Mouse (Mus musculus) effector memory CD4-positive, alpha-beta T cell, adult 5 months (primary cell): ENCODE data around the gene D7Ertd443e. TPM values are rescaled to one million over a fixed set of nuclear protein-coding genes. Genes with fewer than 3 reads are reported as not detected.

Source experiments
- polyA plus RNA-seq: library from polyadenylated mRNA; unstranded; fragments of 100-300 nt; shearing (Covaris generic); gene quantifications from one replicate; pipeline ENCODE4 v1.2.1, GENCODE M21; 2017

D7Ertd443e gene
- polyA plus RNA-seq: not detected

GRCm38 (mm10) chr7:134385561-134385960, at the start of gene D7Ertd443e:
Gene D7Ertd443e (minus strand): TSS chr7:134385661.

GRCm38 (mm10) chr7:134231378-134232346, 153.8 kb downstream of the D7Ertd443e start, which contains the start of gene Adam12:
Gene Adam12 (minus strand): TSS chr7:134232146.

Other genes with a start within 250 kb of the D7Ertd443e start
- 0.16 TPM for gene Adam12, start 153.5 kb downstream of the D7Ertd443e start, polyA plus RNA-seq